Mouse (Mus musculus) ES-E14 (cell line): ENCODE measurements around the gene BC035044. TPM values are rescaled to one million over a fixed set of nuclear protein-coding genes. Genes with fewer than 3 reads are reported as not detected.

ENCODE experiments used
- DNase-seq: peaks from one replicate; pipeline ENCODE4 v3.0.0-alpha.2; 2013; ENCODE audit warnings: low read depth, low spot score
- H3K27ac ChIP-seq: 2 replicates; pipeline ENCODE4 v1.5.1; 2012; ENCODE audit warnings: low read depth, mild to moderate bottlenecking, low read length, moderate library complexity, mixed read lengths; ENCODE audit not compliant: poor library complexity, insufficient read depth, severe bottlenecking
- H3K36me3 ChIP-seq: 2 replicates; pipeline ENCODE4 v1.6.1; 2012; ENCODE audit warnings: mild to moderate bottlenecking, low read length, moderate library complexity, mixed read lengths; ENCODE audit not compliant: control insufficient read depth, poor library complexity, insufficient read depth, severe bottlenecking
- H3K4me1 ChIP-seq, 2 experiments: fragments of 150-350 bp in 1 of 2; sonication (generic) in 1 of 2; 2 replicates each; pipeline ENCODE4 v1.6.1; 2012; ENCODE audit warnings: low read length in 2 of 2, mild to moderate bottlenecking in 1 of 2, mixed read lengths in 1 of 2; ENCODE audit not compliant: control insufficient read depth in 2 of 2, insufficient read depth in 2 of 2, poor library complexity in 1 of 2
- H3K4me3 ChIP-seq, 2 experiments: fragments of 150-350 bp in 1 of 2; sonication (generic) in 1 of 2; 2 replicates each; pipeline ENCODE4 v1.5.1; 2012; ENCODE audit warnings: low read length in 2 of 2, low read depth in 1 of 2, mild to moderate bottlenecking in 1 of 2, mixed read lengths in 1 of 2; ENCODE audit not compliant: insufficient read depth in 1 of 2, poor library complexity in 1 of 2, severe bottlenecking in 1 of 2
- H3K9ac ChIP-seq: 2 replicates; pipeline ENCODE4 v1.6.1; 2012; ENCODE audit warnings: low read depth, mild to moderate bottlenecking, low read length, mixed read lengths; ENCODE audit not compliant: poor library complexity, insufficient read depth, severe bottlenecking
- H3K9me3 ChIP-seq: fragments of 150-350 bp; sonication (generic); 2 replicates; pipeline ENCODE4 v1.6.1; 2012; ENCODE audit warnings: low read depth, mild to moderate bottlenecking, low read length; ENCODE audit not compliant: control insufficient read depth, insufficient read depth
- CHD2 ChIP-seq: IDR thresholded peaks from 2 replicates; pipeline ENCODE4 v1.6.1; 2014; ENCODE audit warnings: mild to moderate bottlenecking, low read depth, low read length, inconsistent platforms
- HCFC1 ChIP-seq: IDR thresholded peaks from 2 replicates; pipeline ENCODE4 v1.6.1; 2012; ENCODE audit warnings: low read length, inconsistent platforms, borderline replicate concordance; ENCODE audit not compliant: insufficient read depth
- MAFK ChIP-seq: IDR thresholded peaks from 2 replicates; pipeline ENCODE4 v1.6.1; 2014; ENCODE audit warnings: mild to moderate bottlenecking, low read depth, low read length, inconsistent platforms; ENCODE audit not compliant: insufficient read depth
- ZC3H11A ChIP-seq: IDR thresholded peaks from 2 replicates; pipeline ENCODE4 v1.6.1; 2012; ENCODE audit warnings: low read depth, mild to moderate bottlenecking, inconsistent platforms, low read length, borderline replicate concordance
- ZNF384 ChIP-seq: IDR thresholded peaks from 2 replicates; pipeline ENCODE4 v1.6.1; 2012; ENCODE audit warnings: low read depth, low read length, inconsistent platforms
- in situ Hi-C, 2 experiments: fragments of 600-800 bp; cut with MboI; formaldehyde crosslinking; loops; one replicate each; pipeline ENCODE4 v1.15.1; 2025; ENCODE audit warnings: low sequenced_read_pairs in 2 of 2, inconsistent platforms in 1 of 2; ENCODE audit not compliant: unreplicated experiment in 2 of 2
- total RNA-seq: library from RNA; depleted of rRNA; stranded (reverse); fragments of 300-350 nt; gene quantifications from 2 replicates; pipeline ENCODE4 v1.2.3, GENCODE M21; 2012

Gene BC035044
- total RNA-seq, 1 experiment: not detected

GRCm38 (mm10) chr6:128857976-128858375, 33.0 kb downstream of the BC035044 start:
- TF ChIP-seq CHD2: no peak

GRCm38 (mm10) chr6:128856250-128856649, 34.7 kb downstream of the BC035044 start:
- Histone ChIP-seq H3K36me3 (no peaks in the 10 kb centered on the region), H3K27ac (no peak overlapping the region), H3K4me1 (peaks cover 0 to 4% of the 10 kb centered on the region in 2 experiments; a peak in 1 of 4 replicates), H3K4me3 (no peak overlapping the region), H3K9ac (no peak overlapping the region), H3K9me3 (no peaks in the 10 kb centered on the region)
- DNase-seq: no peak
- no peak for TF ChIP-seq MAFK
- TF ChIP-seq ZC3H11A: no peak
- TF ChIP-seq CHD2: no peak
- no peak for TF ChIP-seq HCFC1
- TF ChIP-seq ZNF384: no peak
- in situ Hi-C loops: loop anchor here (10.0 kb wide), 2 partner anchors 389 to 509 kb away; no protein-coding TSS in a partner anchor

More at GRCm38 (mm10) chr6:128857976-128858375, 33.0 kb downstream of the BC035044 start:
- Histone ChIP-seq H3K4me3 (no peak overlapping the region), H3K9me3 (no peaks in the 10 kb centered on the region), H3K36me3 (no peaks in the 10 kb centered on the region), H3K4me1 (peaks cover 0 to 4% of the 10 kb centered on the region in 2 experiments; a peak in 1 of 4 replicates), H3K27ac (no peak overlapping the region), H3K9ac (no peak overlapping the region)
- in situ Hi-C loops: loop anchor here (10.0 kb wide), 2 partner anchors 387 to 507 kb away; no protein-coding TSS in a partner anchor
- DNase-seq: no peak

GRCm38 (mm10) chr6:128855477-128855876, 35.4 kb downstream of the BC035044 start:
- no peaks in the 10 kb centered on the region for H3K9me3 ChIP-seq
- in situ Hi-C loops: loop anchor here (10.0 kb wide), 2 partner anchors 389 to 509 kb away; no protein-coding TSS in a partner anchor
- no peak for DNase-seq
- H3K27ac ChIP-seq: no peak overlapping the region
- TF ChIP-seq HCFC1 (no peak), ZNF384 (no peak), ZC3H11A (no peak), MAFK (no peak), CHD2 (no peak)
- H3K36me3 ChIP-seq: no peaks in the 10 kb centered on the region
- H3K4me1 ChIP-seq: peaks cover 0 to 4% of the 10 kb centered on the region in 2 experiments; a peak in 1 of 4 replicates
- H3K4me3 ChIP-seq: no peak overlapping the region
- no peak overlapping the region for H3K9ac ChIP-seq

DNA sequence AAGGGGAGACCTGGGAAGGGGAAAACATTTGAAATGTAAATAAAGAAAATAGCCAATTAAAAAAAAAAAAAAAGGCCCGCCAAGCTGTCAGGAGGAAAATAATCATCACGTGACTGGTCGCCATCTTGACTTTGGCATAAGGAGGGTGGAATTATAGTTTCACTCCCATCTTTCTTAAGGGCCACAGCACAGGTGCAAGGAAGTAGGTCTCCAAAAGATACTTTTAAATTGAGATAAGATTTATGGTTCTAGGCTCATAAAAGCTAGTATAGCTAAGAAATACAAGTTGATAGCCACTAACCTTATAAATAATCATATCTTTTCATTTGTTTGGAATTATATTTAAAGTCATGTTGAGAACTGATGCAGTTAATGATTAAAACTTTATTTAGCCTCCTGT, 36.0 kb downstream of the BC035044 start:
- no peak overlapping the region for H3K4me3 ChIP-seq
- in situ Hi-C loops: loop anchor here (5.0 to 10.0 kb wide), 3 partner anchors 390 to 510 kb away; no protein-coding TSS in a partner anchor
- TF ChIP-seq CHD2 (no peak), MAFK (no peak), ZC3H11A (no peak), HCFC1 (no peak)
- H3K27ac ChIP-seq: no peak overlapping the region
- no peaks in the 10 kb centered on the region for H3K36me3 ChIP-seq
- H3K9me3 ChIP-seq: no peaks in the 10 kb centered on the region
- H3K4me1 ChIP-seq: peaks cover 0 to 4% of the 10 kb centered on the region in 2 experiments; a peak in 1 of 4 replicates
- no peak for DNase-seq
- no peak overlapping the region for H3K9ac ChIP-seq
